Comparison of ENCODE assay signal across 24 mouse cellular contexts in genomic region chr13:108267841-108268634, GRCm38 (mm10). TPM values are rescaled to one million over a fixed set of nuclear protein-coding genes. Genes with fewer than 3 reads are reported as not detected.
A peak's percentile ranks its signal among the peaks of the same experiment; 100 is the strongest.
DNase-seq lines count a peak whose midpoint lies in the region; ATAC-seq lines count a peak whose summit lies in the region.
"Had no signal": no experiment of that assay in that cellular context is flagged by ENCODE, and none has a peak within 500 bp of the region (broad histone marks: within the 10 kb centered on the region; RNA-seq: fewer than 3 reads in every experiment).

No protein-coding gene starts in this region.

- intact Hi-C loops in left cerebral cortex, postnatal 10 days (cut with DNase I): no loop called here
- intact Hi-C loops in heart, postnatal 25 days (cut with DNase I): no loop called here

- peak; percentile 24; the same call in 1 of the 2 replicates for ATAC-seq in liver, embryonic 16.5 days (ENCODE audit: low read depth)
- ATAC-seq in liver, embryonic 11.5 days (replicated peaks; ENCODE audit: low FRiP score): no peak
- ATAC-seq in common myeloid progenitor, adult 5-6 weeks (replicated peaks; ENCODE audit: low read depth, poor library complexity, severe bottlenecking): peak; percentile 86
- ATAC-seq in megakaryocyte progenitor cell, adult 5-6 weeks (replicated peaks; ENCODE audit: poor library complexity): peak; percentile 94
- ATAC-seq: forebrain, embryonic 16.5 days; lung, postnatal 0 days had no signal

- no peaks in the 10 kb centered on the region for H3K36me3 ChIP-seq in liver, embryonic 16.5 days (ENCODE audit: control insufficient read depth, insufficient read depth)
- H3K36me3 ChIP-seq in liver, embryonic 11.5 days (ENCODE audit: control insufficient read depth, insufficient read depth, low read length): no peaks in the 10 kb centered on the region
- H3K36me3 ChIP-seq: hindbrain, embryonic 15.5 days; limb, embryonic 12.5 days; neural tube, embryonic 15.5 days had no signal

- H3K9ac ChIP-seq in liver, embryonic 16.5 days (ENCODE audit: low read depth, low read length): no peak overlapping the region
- H3K9ac ChIP-seq in liver, embryonic 11.5 days (ENCODE audit: low read depth, low read length): no peak overlapping the region
- H3K9ac ChIP-seq: hindbrain, embryonic 15.5 days; limb, embryonic 12.5 days; liver, embryonic 14.5 days; neural tube, embryonic 15.5 days had no signal

- no peak for DNase-seq in liver, embryonic 11.5 days (ENCODE audit: low spot score)
- no peak for DNase-seq in adrenal gland, adult (ENCODE audit: inconsistent age in 2 of 2, low spot score in 1 of 2)
- DNase-seq in left cerebral cortex, postnatal 10 days (ENCODE audit: extremely low spot score in 1 of 2, low spot score in 2 of 2): no peak
- no peak for DNase-seq in heart, postnatal 25 days (ENCODE audit: low spot score)
- DNase-seq: adrenal gland, postnatal 14 days; cerebellum, adult 9-10 months; gastrocnemius, postnatal 14 days; heart, adult 2 months; heart, postnatal 36 days; kidney, adult 18-20 months; right cerebral cortex, postnatal 14 days; spleen, adult 18-20 months; thymus, postnatal 14 days had no signal

- H3K27me3 ChIP-seq in liver, embryonic 16.5 days (ENCODE audit: control insufficient read depth, insufficient read depth, low read depth, low read length): no peaks in the 10 kb centered on the region
- no peaks in the 10 kb centered on the region for H3K27me3 ChIP-seq in liver, embryonic 11.5 days (replicated peaks; ENCODE audit: control insufficient read depth, insufficient read depth, low read length)
- H3K27me3 ChIP-seq: hindbrain, embryonic 15.5 days; limb, embryonic 12.5 days; neural tube, embryonic 15.5 days had no signal

- 35% methylated on average over 9 of the region's 9 CpGs for WGBS in liver, embryonic 16.5 days (ENCODE audit: insufficient replicate concordance)
- WGBS in liver, embryonic 11.5 days: 48% methylated on average over 9 of the region's 9 CpGs

- H3K4me2 ChIP-seq in liver, embryonic 16.5 days (ENCODE audit: low read depth, low read length): no peak overlapping the region
- no peak overlapping the region for H3K4me2 ChIP-seq in liver, embryonic 11.5 days
- H3K4me2 ChIP-seq: hindbrain, embryonic 15.5 days; limb, embryonic 12.5 days; midbrain, embryonic 11.5 days; neural tube, embryonic 15.5 days had no signal

- peak overlapping the region; percentile 31; the same call in 1 of the 2 replicates for H3K27ac ChIP-seq in liver, embryonic 16.5 days (ENCODE audit: low read length)
- no peak overlapping the region for H3K27ac ChIP-seq in liver, embryonic 11.5 days (ENCODE audit: low read depth, low read length)
- H3K27ac ChIP-seq: heart, adult 2 months; hindbrain, embryonic 15.5 days; limb, embryonic 12.5 days; liver, embryonic 14.5 days; macrophage; neural tube, embryonic 15.5 days had no signal

- H3K4me1 ChIP-seq in liver, embryonic 16.5 days (ENCODE audit: control insufficient read depth, low read depth, low read length): no peaks in the 10 kb centered on the region
- H3K4me1 ChIP-seq in liver, embryonic 11.5 days (replicated peaks; ENCODE audit: control insufficient read depth, insufficient read depth, low read length): 0 out of 2 replicates have a peak, but pooled peaks cover 3% of the 10 kb centered on the region
- H3K4me1 ChIP-seq: hindbrain, embryonic 15.5 days; neural tube, embryonic 15.5 days had no signal

- H3K4me3 ChIP-seq in liver, embryonic 16.5 days (ENCODE audit: low read depth, low read length): no peak overlapping the region
- H3K4me3 ChIP-seq in liver, embryonic 11.5 days (ENCODE audit: low read depth, low read length): no peak overlapping the region
- H3K4me3 ChIP-seq: heart, adult 2 months; hindbrain, embryonic 15.5 days; limb, embryonic 12.5 days; neural tube, embryonic 15.5 days had no signal

- no peaks in the 10 kb centered on the region for H3K9me3 ChIP-seq in liver, embryonic 16.5 days (replicated peaks; ENCODE audit: control insufficient read depth, low read length)
- H3K9me3 ChIP-seq in liver, embryonic 11.5 days (ENCODE audit: control insufficient read depth, low read length): no peaks in the 10 kb centered on the region
- H3K9me3 ChIP-seq: hindbrain, embryonic 15.5 days; limb, embryonic 12.5 days; neural tube, embryonic 15.5 days had no signal

RNA-seq across cellular contexts. Expression of gene Depdc1b, which starts 48.1 kb away (rescaled TPM):
- polyA plus RNA-seq in liver, embryonic 16.5 days (2015; fragmentation: Nextera tagmentation; extraction: Ambion mirVana): 12.8 and 13.3 TPM in 2 replicates
- 13.5 and 14.9 TPM in 2 replicates for polyA plus RNA-seq in liver, embryonic 11.5 days (2014; fragmentation: Nextera tagmentation; extraction: Ambion mirVana)
- 41.4 and 44.4 TPM in 2 replicates for total RNA-seq in common myeloid progenitor, adult 5-6 weeks (2017)
- total RNA-seq in megakaryocyte progenitor cell, adult 5-6 weeks (2015): 26.4 and 31.0 TPM in 2 replicates
- 22.0 and 28.8 TPM in 2 replicates for total RNA-seq in megakaryocyte progenitor cell, adult 5-6 weeks (2017)
- 1 to 10 TPM in 1 of 2 experiments, under 1 TPM in 1; 0.95 to 1.7 TPM for total RNA-seq in left cerebral cortex, postnatal 10 days (2021)
- under 1 TPM; 0.31 to 0.64 TPM for total RNA-seq in heart, postnatal 25 days (2021)

RNA-seq across cellular contexts. Expression of gene Elovl7, which starts 53.8 kb away (rescaled TPM):
- 2.0 and 2.5 TPM in 2 replicates for polyA plus RNA-seq in liver, embryonic 16.5 days (2015; fragmentation: Nextera tagmentation; extraction: Ambion mirVana)
- 3.4 and 4.0 TPM in 2 replicates for polyA plus RNA-seq in liver, embryonic 11.5 days (2014; fragmentation: Nextera tagmentation; extraction: Ambion mirVana)
- 0.05 and 3.7 TPM in 2 replicates for total RNA-seq in common myeloid progenitor, adult 5-6 weeks (2017)
- total RNA-seq in megakaryocyte progenitor cell, adult 5-6 weeks (2015): 4.6 and 5.3 TPM in 2 replicates
- 1.6 and 1.9 TPM in 2 replicates for total RNA-seq in megakaryocyte progenitor cell, adult 5-6 weeks (2017)
- total RNA-seq in left cerebral cortex, postnatal 10 days (2021): 1 to 10 TPM; 4.6 to 5.9 TPM
- under 1 TPM; 0.34 to 0.47 TPM for total RNA-seq in heart, postnatal 25 days (2021)

Comparison
In these comparisons a context has a peak if more than half of its experiments do, and no peak if none do; other contexts are left out.
1. RNA of gene Depdc1b, which starts 48.1 kb away (total RNA-seq): 41.4 to 44.4 TPM in common myeloid progenitor, adult 5-6 weeks and 22.0 to 31.0 TPM in megakaryocyte progenitor cell, adult 5-6 weeks; 0.95 to 1.7 TPM in left cerebral cortex, postnatal 10 days and 0.31 to 0.64 TPM in heart, postnatal 25 days; every median in the first group is over 4 times any median in the second.